Mouse (Mus musculus) layer of hippocampus, postnatal 10 days (tissue): ENCODE data around the gene 2410137M14Rik. TPM values are rescaled to one million over a fixed set of nuclear protein-coding genes. Genes with fewer than 3 reads are reported as not detected.
"Not testable (repeated sequence)": the region's sequence is repeated elsewhere in the genome, so short reads cannot be mapped to it uniquely, and the experiment has no call there.

Experiments
- DNase-seq, 2 experiments: peaks; one replicate each; pipeline ENCODE4 v3.0.0; 2021; ENCODE audit warnings: low spot score in 2 of 2
- long read RNA-seq: library from polyadenylated mRNA; stranded (forward); transcript quantifications from one replicate; pipeline ENCODE4 v2.0.0, GENCODE M21; 2023
- total RNA-seq, 2 experiments: library from RNA; stranded (reverse); gene quantifications; 2 replicates each; pipeline ENCODE4 v1.2.3; 2021

The 2410137M14Rik gene
- total RNA-seq = under 1 TPM; 0.53 to 0.83 TPM
- long read RNA-seq = 0 reads

GRCm38 (mm10) chr17:36981221-36981813 is at the start of gene 2410137M14Rik:
Gene 2410137M14Rik, minus strand, starts transcription at chr17:36981237.
- DNase-seq = no peak

DNA sequence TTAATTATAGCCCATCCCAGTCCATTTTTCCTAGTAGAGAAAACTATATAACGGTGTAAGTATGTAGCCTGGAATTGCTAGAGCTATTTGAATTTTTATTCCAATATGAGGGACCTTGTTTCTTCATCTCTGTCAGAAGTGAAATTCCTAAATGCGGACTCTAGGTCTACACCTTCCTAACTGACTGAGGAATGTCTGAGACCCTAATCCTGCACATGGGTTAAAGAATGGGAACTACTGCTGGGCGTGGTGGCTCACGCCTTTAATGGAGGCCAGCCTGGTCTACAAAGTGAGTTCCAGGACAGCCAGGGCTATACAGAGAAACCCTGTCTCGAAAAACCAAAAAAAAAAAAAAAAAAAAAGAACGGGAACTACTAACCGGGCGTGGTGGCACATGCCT is 48.1 kb upstream of the 2410137M14Rik start:
- DNase-seq = no peak

- peak; percentile 95 for DNase-seq
Observed at GRCm38 (mm10) chr17:37028683-37029120, 47.7 kb upstream of the 2410137M14Rik start.

DNA sequence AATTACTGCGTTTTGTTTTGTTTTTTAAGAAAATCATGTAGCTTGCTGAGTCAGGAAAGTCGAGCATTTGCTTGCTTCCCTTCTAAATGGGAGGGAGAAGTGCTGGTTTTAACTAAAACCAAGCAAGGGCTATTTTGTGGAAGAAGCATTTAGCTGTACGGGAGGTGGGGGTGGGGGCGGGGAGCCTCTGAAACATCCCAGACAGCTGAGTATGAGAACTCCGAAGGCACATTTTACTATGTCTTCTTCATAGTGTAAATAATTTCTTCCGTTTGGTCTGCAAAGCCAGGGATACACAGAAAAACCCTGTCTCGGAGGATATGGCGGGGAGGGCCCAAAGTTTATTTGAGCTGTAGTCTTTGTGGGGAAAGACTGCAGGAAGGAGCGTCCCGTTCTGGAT is 47.2 kb upstream of the 2410137M14Rik start:
- no peak for DNase-seq

DNA sequence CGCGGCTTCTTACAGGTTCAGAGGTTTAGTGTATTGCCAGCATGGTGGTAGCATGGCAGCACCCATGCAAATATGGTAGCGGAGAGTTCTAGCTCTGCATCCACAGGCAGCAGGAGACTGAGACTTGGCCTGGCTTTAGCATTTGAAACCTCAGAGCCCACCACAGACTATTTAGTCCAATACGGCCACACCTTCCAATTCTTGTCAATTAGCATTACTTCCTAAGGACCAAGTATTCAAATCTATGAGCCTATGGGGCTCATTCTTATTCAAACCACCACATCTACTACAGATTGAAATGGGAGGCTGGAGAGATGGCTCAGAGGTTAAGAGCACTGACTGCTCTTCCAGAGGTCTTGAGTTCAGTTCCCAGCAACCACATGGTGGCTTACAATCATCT is 46.4 kb upstream of the 2410137M14Rik start:
- no peak for DNase-seq

DNA sequence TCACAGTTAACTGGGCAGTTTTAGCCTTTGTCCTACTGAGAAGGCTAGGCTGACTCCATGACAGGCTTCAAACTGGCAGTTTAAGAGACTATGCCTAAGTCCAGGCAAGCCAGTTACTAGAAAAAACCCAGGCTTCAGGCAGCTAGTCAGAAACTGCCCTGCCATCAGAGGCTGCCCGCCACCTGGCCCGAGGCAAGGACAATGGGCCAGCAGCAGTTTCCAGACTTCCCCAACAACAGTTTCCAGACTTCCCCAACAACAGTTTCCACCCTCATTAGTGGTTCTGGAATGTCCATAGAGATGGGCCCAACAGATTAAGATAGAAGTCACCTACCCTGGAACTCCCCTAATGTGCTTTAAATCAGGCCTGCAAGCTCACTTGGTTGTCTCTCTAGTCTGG is 45.4 kb upstream of the 2410137M14Rik start:
- DNase-seq = no peak

GRCm38 (mm10) chr17:37022628-37023576 is 41.9 kb upstream of the 2410137M14Rik start, which contains the start of gene Mog:
Gene Mog, minus strand, starts transcription at chr17:37023398.
- no peak for DNase-seq

GRCm38 (mm10) chr17:37019242-37019641 is 38.2 kb upstream of the 2410137M14Rik start:
- DNase-seq = not testable (repeated sequence)

DNA sequence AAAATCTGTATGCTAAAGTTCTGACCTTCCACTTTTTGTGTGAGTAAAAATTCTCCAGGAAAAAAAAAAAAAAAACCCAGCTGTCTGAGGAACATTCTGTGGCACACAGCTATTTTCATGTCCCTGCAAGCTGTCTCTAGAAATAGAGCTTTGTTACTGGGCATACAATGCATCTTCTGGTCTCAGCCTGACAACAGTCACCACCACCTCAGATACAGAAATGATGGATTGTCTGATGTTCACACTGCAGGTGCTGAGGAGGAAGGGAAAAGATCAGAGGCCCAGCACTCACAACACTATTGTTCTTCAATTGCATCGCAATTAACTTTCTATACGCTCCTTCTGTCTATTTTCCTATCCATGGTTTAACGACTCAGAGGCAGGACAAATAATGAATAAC is 37.3 kb upstream of the 2410137M14Rik start:
- DNase-seq = no peak

DNA sequence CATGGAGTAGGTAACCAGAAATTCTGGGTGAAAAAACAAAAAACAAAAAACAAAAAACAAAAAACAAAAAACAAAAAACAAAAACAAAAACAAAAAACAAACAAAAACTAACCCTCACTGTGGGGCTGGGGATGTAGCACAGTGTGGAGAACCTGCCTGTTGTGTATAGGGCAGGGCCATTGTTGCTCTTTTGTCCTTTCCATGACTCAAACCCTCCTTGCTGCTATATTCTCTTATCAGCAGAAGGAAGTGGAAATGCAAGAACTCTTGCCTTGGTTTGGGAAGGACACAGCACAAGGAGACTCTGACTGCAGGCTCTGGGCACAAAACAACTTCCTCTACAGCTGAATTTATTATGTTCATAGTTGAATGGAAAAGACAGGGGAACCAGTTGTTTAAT is 35.3 kb upstream of the 2410137M14Rik start:
- no peak for DNase-seq

GRCm38 (mm10) chr17:37012141-37012540 is 31.1 kb upstream of the 2410137M14Rik start:
- DNase-seq = no peak

- DNase-seq = no peak
Observed at GRCm38 (mm10) chr17:37011719-37012118, 30.7 kb upstream of the 2410137M14Rik start.

- no peak for DNase-seq
Observed at GRCm38 (mm10) chr17:37009460-37010042, 28.5 kb upstream of the 2410137M14Rik start.

DNA sequence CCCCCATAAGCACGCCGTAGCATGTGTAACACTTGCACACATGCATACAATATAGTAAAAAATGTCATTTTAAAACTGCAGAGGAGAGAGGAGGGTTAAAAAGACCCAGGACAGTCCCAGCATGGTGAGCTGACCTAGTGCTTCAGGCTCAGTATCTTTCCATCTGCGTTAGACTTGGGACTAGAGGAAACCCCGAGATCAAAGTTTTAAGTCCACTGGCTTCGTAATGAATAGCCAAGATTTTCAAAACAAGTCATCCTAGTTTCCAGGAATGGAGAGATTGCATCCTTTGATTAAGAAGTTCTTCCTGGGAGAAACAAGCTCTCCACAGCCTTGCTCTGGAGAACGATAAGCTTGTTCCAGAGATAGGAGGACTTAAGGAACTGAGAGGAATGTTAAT is 27.1 kb upstream of the 2410137M14Rik start:
- DNase-seq = no peak

DNA sequence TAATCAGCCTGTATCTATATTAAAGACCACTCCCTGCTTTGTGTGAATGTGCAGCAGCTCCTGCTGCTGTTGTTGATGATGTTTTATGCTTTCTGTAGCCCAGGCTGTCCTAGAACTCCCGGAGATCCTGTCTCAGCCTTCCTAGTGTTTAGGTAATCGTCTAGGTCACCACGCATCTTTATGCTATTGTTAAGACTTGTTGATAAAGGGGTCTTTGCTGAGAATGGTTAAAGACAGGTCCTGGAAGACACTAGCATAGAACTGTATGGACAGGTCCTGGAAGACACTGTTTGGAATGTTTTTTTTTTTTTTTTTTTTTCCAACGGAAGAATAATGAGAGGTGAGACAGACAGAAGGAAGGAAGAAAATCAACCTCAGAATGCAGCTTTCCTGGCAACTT is 22.3 kb upstream of the 2410137M14Rik start:
- no peak for DNase-seq

GRCm38 (mm10) chr17:37002364-37003330 is 21.6 kb upstream of the 2410137M14Rik start:
- peak; percentile 51 to 62 for DNase-seq

- DNase-seq = no peak
Observed at GRCm38 (mm10) chr17:37000863-37001262, 19.8 kb upstream of the 2410137M14Rik start, which contains the start of gene Zfp57. Gene Zfp57, plus strand, starts transcription at chr17:37001163.

GRCm38 (mm10) chr17:36998477-36998876 is 17.4 kb upstream of the 2410137M14Rik start:
- DNase-seq = no peak

DNA sequence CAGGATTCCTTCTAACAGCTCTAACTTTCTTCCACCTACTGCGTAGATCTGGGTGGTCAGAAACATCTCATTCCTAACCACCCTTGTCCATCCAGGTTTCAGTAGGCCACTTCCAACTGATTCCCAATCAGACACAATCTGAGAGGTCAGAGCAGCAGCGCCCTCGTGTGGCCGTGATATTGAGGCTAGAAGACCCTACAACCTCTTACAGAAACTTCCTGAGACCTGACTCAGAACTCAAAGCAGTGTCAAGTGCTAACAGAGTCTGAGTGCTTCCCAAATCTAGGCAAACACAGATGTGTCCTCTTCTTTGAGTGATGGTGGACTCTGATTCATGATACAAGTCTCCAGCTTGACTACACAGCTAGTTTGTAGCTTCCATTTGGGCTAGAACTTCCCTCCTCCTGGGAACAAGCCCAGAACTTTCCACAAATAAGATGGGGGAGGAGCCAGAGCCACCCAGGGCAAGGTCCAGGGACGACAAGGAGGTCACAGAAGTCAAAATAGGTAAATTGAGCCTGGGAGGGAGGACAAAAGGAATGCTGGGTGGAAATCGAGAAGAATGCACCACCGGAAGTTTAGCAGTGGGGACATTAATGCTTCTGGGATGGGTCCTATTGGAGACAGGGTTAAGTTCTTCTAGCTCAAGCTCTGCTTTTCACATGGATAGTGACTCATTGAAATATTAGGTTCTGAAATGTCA is 16.1 kb upstream of the 2410137M14Rik start:
- peak; percentile 81 to 85 for DNase-seq

GRCm38 (mm10) chr17:36995448-36995847 is 14.4 kb upstream of the 2410137M14Rik start:
- DNase-seq = no peak
